Comparison of ENCODE assay signal across 8 mouse cellular contexts in genomic region chr2:49450931-49451636, GRCm38 (mm10). TPM values are rescaled to one million over a fixed set of nuclear protein-coding genes. Genes with fewer than 3 reads are reported as not detected.
DNase-seq lines count a peak whose midpoint lies in the region; ATAC-seq and TF ChIP-seq lines count a peak whose summit lies in the region.

Epc2 (plus strand) TSS chr2:49451486.

- peak; percentile 96 for TF ChIP-seq POLR2A in brain, embryonic 14.5 days (IDR thresholded peaks at IDR 0.05; ENCODE audit: borderline replicate concordance, extremely low read depth, insufficient read depth, insufficient read length, poor library complexity, severe bottlenecking)

- WGBS in heart, embryonic 11.5 days (ENCODE audit: insufficient replicate concordance): 0% methylated on average over 63 of the region's 88 CpGs
- 0% methylated on average over 43 of the region's 88 CpGs for WGBS in kidney, embryonic 16.5 days

- peak; percentile 94 for DNase-seq in brain, embryonic 14.5 days (ENCODE audit: low read depth)
- DNase-seq in liver: peak; percentile 90
- peak; percentile 46 to 72 for DNase-seq in monocyte, adult 2 months (ENCODE audit: low read depth in 1 of 2, low spot score in 2 of 2)
- DNase-seq in spleen, postnatal 14 days (ENCODE audit: low spot score in 2 of 2): peak; percentile 75 to 82

- peak within 1 kb of the TSS; percentile 89 for H3K4me2 ChIP-seq in heart, embryonic 11.5 days
- H3K4me2 ChIP-seq in kidney, embryonic 16.5 days (replicated peaks; ENCODE audit: low read depth, low read length): peak within 1 kb of the TSS; percentile 68

- ATAC-seq in erythroblast, adult 5-6 weeks (replicated peaks; ENCODE audit: low FRiP score, poor library complexity, severe bottlenecking): peak; percentile 43
- peak; percentile 87 for ATAC-seq in heart, embryonic 11.5 days (replicated peaks; ENCODE audit: insufficient number of reproducible peaks, low FRiP score, low TSS enrichment)
- peak; percentile 83 for ATAC-seq in kidney, embryonic 16.5 days (ENCODE audit: low FRiP score, low TSS enrichment)

- H3K79me3 ChIP-seq in C2C12 (ENCODE audit: low read depth): peaks cover 37% of the 10 kb centered on the region

- H3K4me3 ChIP-seq in C2C12 (ENCODE audit: insufficient read depth, poor library complexity, severe bottlenecking): peak within 1 kb of the TSS; percentile 89
- H3K4me3 ChIP-seq in heart, embryonic 11.5 days (ENCODE audit: low read depth, low read length): peak within 1 kb of the TSS; percentile 94
- peak within 1 kb of the TSS; percentile 85 for H3K4me3 ChIP-seq in kidney, embryonic 16.5 days (ENCODE audit: low read length)

- H3ac ChIP-seq in C2C12 (ENCODE audit: control insufficient read depth, insufficient read length, low read depth): peak within 1 kb of the TSS; percentile 96

- no peak for TF ChIP-seq CTCF in C2C12 (IDR thresholded peaks at IDR 0.05; ENCODE audit: control insufficient read depth, insufficient read depth, insufficient read length)
- no peak for TF ChIP-seq CTCF in brain, embryonic 14.5 days (IDR thresholded peaks at IDR 0.05; ENCODE audit: borderline replicate concordance, extremely low read depth, insufficient read depth, insufficient read length)

- H3K4me1 ChIP-seq in heart, embryonic 11.5 days (ENCODE audit: control insufficient read depth, insufficient read depth, low read length): no peaks in the 10 kb centered on the region; the same call in 1 of the 2 replicates
- peaks cover 7% of the 10 kb centered on the region for H3K4me1 ChIP-seq in kidney, embryonic 16.5 days (ENCODE audit: insufficient read depth, low read length)

- no peaks in the 10 kb centered on the region for H3K9me3 ChIP-seq in heart, embryonic 11.5 days (replicated peaks; ENCODE audit: control insufficient read depth, low read length)
- no peaks in the 10 kb centered on the region for H3K9me3 ChIP-seq in kidney, embryonic 16.5 days (ENCODE audit: low read length)

- no peaks in the 10 kb centered on the region for H3K36me3 ChIP-seq in C2C12 (ENCODE audit: control insufficient read depth, insufficient read depth)
- no peaks in the 10 kb centered on the region for H3K36me3 ChIP-seq in heart, embryonic 11.5 days (ENCODE audit: control insufficient read depth, insufficient read depth, low read length)
- no peaks in the 10 kb centered on the region for H3K36me3 ChIP-seq in kidney, embryonic 16.5 days (ENCODE audit: insufficient read depth, low read length)

- H3K79me2 ChIP-seq in C2C12 (ENCODE audit: control insufficient read depth, insufficient read depth): peaks cover 41% of the 10 kb centered on the region

- H3K27ac ChIP-seq in heart, embryonic 11.5 days (ENCODE audit: low read depth, low read length): peak within 1 kb of the TSS; percentile 99
- H3K27ac ChIP-seq in kidney, embryonic 16.5 days (ENCODE audit: low read length): peak within 1 kb of the TSS; percentile 100

- peak within 1 kb of the TSS; percentile 99 for H3K9ac ChIP-seq in heart, embryonic 11.5 days (ENCODE audit: low read depth, low read length)
- H3K9ac ChIP-seq in kidney, embryonic 16.5 days (replicated peaks; ENCODE audit: low read length): peak within 1 kb of the TSS; percentile 97

- H3K27me3 ChIP-seq in C2C12 (ENCODE audit: control insufficient read depth, insufficient read depth, insufficient read length): no peaks in the 10 kb centered on the region
- no peaks in the 10 kb centered on the region for H3K27me3 ChIP-seq in heart, embryonic 11.5 days (ENCODE audit: control insufficient read depth, insufficient read depth, low read length)
- H3K27me3 ChIP-seq in kidney, embryonic 16.5 days (ENCODE audit: insufficient read depth, low read length): no peaks in the 10 kb centered on the region

TF ChIP-seq in C2C12, 6 proteins besides CTCF, POLR2A, EP300 and RAD21:
- no peak for TF ChIP-seq MAX (IDR thresholded peaks at IDR 0.05)
- no peak for TF ChIP-seq CEBPB (IDR thresholded peaks at IDR 0.05; ENCODE audit: low read depth)
- no peak for TF ChIP-seq MYOG (IDR thresholded peaks at IDR 0.05; ENCODE audit: control insufficient read depth, extremely low read depth, insufficient read length)
- no peak for TF ChIP-seq MYOD1 (IDR thresholded peaks at IDR 0.05; ENCODE audit: control insufficient read depth, insufficient read length, low read depth)
- no peak for TF ChIP-seq USF1 (IDR thresholded peaks at IDR 0.05; ENCODE audit: low read depth)
- no peak for TF ChIP-seq FOSL1 (IDR thresholded peaks at IDR 0.05; ENCODE audit: insufficient read depth, low read length, poor library complexity, severe bottlenecking)

RNA-seq across cellular contexts. Expression of gene Epc2, which starts in this region (rescaled TPM):
- 5.3 TPM for polyA plus RNA-seq in C2C12 (2012; fragmentation: generic; extraction: Trizol)
- 30.2 and 40.0 TPM in 2 replicates for polyA plus RNA-seq in brain, embryonic 14.5 days (2012; rRNA removed)
- 10.2 and 11.9 TPM in 2 replicates for total RNA-seq in erythroblast, adult 5-6 weeks (2015; ENCODE audit: low replicate concordance)
- 20.6 and 27.3 TPM in 2 replicates for total RNA-seq in erythroblast, adult 5-6 weeks (2017; ENCODE audit: low replicate concordance)
- 6.5 and 8.2 TPM in 2 replicates for polyA plus RNA-seq in heart, embryonic 11.5 days (2014; fragmentation: Nextera tagmentation; extraction: Ambion mirVana)
- 6.4 and 6.5 TPM in 2 replicates for polyA plus RNA-seq in kidney, embryonic 16.5 days (2015; fragmentation: Nextera tagmentation; extraction: Ambion mirVana)

Comparison
In these comparisons a context has a peak if more than half of its experiments do, and no peak if none do; other contexts are left out.
1. Peak in every context shown above with its lines: DNase-seq, ATAC-seq, H3K4me3 ChIP-seq and H3K27ac ChIP-seq.